Mouse (Mus musculus) heart, adult 2 months (tissue): Measurements from ENCODE around the gene Tmem130.

Experiments
- CTCF ChIP-seq: fragments of 200-600 bp; IDR thresholded peaks from 2 replicates; pipeline ENCODE4 v1.8.1; 2022; ENCODE audit warnings: antibody characterized with exemption, mild to moderate bottlenecking, moderate library complexity
- EP300 ChIP-seq: fragments of 200-500 bp; IDR thresholded peaks from 2 replicates; pipeline ENCODE4 v1.6.1; 2011; ENCODE audit warnings: low read depth, low read length, control low read depth; ENCODE audit not compliant: insufficient read depth

- TF ChIP-seq EP300: no peak
- no peak for TF ChIP-seq CTCF
Observed at GRCm38 (mm10) chr5:144761161-144761868, at the start of gene Tmem130.
